Mouse (Mus musculus) c-Kit-positive CD71-negative TER-119-negative erythroid progenitor cells, embryonic 14.5 days (primary cell): ENCODE data around the gene Tec.
A peak's percentile ranks its signal among the peaks of the same experiment; 100 is the strongest.

Experiments
- DNase-seq: peaks from one replicate; pipeline ENCODE4 v3.0.0-alpha.2; 2013; ENCODE audit warnings: low read depth

Tec gene

DNA sequence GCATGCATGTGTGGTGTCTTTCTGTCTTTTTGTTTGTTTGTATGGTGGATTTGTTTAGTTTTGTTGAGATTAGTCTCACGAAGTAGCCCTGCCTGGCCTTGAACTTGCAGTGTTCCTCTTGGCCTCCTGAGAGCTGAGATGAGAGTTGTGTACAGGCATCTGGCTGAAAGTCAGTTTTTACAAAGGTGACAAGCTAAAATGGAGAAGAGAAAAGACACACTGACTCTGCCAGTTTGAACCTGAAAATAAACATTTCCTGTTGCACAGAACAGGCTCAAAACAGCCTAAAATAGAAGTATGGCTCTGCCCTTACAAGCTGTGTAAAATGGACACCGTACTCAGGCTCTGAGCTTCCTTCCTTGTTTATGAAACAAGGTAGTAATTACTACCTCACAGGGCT, 14.9 kb downstream of the Tec start:
- DNase-seq: no peak

- no peak for DNase-seq
These were observed 15.8 kb downstream of the Tec start for GRCm38 (mm10) chr5:72852301-72852995.

GRCm38 (mm10) chr5:72851674-72852098, 16.6 kb downstream of the Tec start:
- peak; percentile 39 for DNase-seq

DNA sequence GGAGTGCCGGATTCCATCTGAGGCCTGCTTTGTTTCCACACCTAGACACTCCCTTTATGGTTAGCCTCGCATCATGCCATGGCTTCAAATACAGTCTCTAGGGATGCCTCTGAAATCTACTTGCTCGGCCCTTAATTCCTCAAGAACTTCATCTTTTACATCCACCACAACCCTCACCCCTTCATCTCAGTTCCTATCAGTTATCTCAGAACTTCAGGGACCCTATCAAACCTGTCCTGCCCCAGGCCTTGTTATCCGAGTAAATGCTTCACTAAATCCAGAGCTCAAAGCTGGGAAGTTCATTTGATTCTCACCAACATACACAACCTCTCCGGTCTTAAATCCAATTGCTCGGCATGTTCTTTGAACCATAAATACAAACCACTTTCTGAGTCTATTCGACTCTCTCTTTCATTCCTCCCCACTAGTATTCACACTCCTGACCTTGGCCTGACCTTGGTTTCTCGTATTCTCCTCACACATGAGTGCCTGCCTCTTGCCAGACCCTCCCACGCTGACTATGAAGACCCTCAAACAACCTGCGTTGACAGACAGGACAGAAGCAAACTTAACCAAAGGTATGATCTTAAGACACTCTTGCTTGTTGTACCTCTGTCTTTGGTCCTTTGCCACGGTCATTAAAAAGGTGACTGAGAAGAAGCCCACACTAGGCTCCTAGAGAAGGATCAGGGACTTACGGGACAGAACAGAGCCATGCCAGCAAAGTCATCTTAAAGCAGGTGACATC, 17.2 kb downstream of the Tec start:
- no peak for DNase-seq

- no peak for DNase-seq
These were observed 19.3 kb downstream of the Tec start for GRCm38 (mm10) chr5:72848889-72849435.

DNA sequence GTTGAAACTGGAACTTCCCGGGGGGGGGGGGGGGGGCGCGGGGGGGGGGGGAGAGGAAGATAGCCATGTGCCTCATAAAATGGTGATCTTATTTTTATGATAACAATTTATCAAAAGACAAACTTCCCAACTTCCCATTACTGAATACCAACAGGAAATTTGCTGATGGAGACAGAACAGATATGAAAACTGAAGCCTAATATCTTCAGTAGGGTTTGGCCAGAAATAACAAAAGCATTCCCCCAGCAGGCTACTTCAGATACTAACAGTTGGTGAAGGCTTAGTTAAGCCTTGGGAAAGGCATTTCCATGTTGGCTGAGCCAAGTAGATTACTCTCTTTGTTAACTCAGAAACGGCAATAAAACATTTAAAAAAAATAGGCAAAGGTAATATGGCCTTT, 21.6 kb downstream of the Tec start:
- no peak for DNase-seq

DNA sequence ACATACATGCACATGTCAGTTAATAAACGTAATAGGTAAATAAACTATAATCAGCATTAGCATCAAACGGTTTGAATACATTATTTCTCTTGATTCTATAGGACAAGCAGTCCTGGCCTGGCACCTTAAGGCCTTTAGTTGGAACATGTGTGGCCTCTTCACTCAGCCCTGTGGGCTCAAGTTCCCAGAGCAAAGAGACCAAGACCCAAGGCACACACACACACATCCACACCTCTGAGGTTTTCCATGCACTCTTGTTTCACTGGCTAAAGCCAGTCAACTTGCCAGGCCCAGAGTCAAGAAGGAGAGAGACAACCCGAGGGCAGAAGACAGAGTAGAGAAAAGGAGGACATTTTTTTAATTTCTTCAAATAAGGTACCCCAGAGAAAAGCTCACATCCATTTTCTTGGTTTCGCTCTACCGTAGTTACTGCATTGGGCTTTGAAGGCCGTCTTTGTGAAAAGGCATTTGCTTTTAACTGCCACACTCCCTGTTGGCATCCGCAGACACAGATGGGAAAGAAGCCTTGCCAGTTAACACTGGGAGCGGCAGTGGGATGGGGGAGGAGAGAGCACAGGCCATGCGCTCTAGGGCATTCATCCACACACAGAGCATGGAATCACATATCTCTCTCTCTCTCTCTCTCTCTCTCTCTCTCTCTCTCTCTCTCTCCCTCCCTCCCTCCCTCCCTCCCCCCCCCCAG, 22.2 kb downstream of the Tec start:
- DNase-seq: no peak

DNA sequence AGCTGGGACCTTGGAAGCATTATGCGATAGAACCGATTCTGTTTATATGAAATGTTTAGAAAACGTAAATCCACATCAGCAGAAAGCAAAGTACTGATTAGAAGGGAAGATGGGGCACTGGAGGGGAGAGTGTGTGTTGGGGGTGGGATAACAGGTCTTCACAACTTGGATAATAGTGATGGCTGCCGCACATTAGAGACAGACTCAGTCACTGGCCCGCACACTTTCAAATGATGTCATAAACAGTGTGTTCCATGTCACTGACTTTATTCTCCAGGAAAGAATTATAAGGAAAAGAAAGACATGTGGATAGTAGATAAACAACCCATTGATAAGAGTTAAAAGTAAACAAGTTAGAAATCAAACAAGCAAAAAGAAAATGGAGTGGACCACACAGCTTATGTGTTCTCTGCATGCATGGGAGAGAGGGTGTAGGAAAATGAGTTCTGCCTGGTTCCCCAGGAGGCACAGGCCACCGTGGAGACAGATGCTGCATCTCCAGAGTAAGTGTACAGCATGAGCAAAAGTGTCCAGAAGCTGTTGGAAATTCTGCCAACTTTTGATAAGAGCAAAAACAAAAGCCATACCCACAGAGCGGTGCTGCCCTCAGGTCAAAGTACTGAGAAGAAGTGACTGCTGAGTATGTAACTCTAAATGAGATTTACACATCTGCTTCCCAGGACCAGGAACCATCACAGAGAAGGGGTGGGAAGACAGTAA, 23.3 kb downstream of the Tec start:
- DNase-seq: no peak

GRCm38 (mm10) chr5:72844294-72844693, 24.0 kb downstream of the Tec start:
- no peak for DNase-seq

GRCm38 (mm10) chr5:72839655-72840054, 28.6 kb downstream of the Tec start:
- DNase-seq: no peak

DNA sequence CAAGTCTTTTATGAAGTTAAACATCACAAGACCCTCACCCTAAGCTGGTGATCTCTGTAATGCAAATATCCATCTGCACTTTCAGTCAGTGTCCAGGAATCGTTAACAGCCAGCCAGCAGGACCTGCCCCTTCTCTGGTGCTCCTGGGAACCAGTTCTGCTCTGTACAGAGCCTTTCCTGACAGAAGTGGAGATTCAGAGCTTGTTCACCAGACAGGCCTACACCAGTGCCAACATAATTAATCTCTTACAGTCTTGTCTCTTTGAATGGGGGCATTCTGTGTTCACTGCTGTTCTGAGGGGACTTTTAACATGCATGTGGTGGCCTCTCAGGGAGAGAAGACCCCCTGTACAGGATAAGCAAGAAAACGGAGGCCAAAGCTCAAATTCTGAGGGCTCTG, 29.3 kb downstream of the Tec start:
- DNase-seq: no peak

GRCm38 (mm10) chr5:72835656-72836055, 32.6 kb downstream of the Tec start:
- no peak for DNase-seq

- DNase-seq: no peak
These were observed 35.1 kb downstream of the Tec start for GRCm38 (mm10) chr5:72832904-72833765.

GRCm38 (mm10) chr5:72832191-72832590, 36.1 kb downstream of the Tec start:
- no peak for DNase-seq

DNA sequence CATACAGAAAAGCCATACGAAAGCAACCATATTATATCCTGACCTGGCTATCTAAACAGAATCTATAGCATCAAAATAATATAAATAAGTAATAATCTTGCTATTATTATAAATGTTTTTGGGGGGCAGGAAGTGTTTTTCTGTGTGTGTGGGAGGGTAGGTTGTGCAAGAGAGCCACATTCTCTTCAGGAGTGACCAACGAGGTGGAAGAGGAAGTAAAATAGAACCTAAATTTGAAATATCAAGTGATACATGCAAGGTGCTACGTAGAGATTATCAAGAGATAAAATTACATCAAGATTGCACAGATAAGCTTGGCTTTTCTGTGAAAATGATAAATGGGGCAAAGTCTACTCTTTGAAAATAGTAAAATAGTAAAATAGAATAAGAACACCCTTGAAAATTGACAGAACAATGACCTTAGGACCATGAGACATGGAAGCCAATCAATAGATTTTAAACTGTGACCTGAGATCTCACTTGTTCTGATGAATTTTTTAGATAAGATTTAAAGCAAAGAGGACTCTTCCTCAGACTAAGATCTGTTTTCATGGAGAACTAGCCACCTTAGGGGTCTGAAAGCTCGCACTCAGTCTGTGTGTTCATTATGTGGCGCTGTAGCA, 37.2 kb downstream of the Tec start:
- DNase-seq: no peak

- DNase-seq: no peak
These were observed 38.7 kb downstream of the Tec start for GRCm38 (mm10) chr5:72829506-72830067.

- no peak for DNase-seq
These were observed 39.9 kb downstream of the Tec start for GRCm38 (mm10) chr5:72828401-72828800.

- DNase-seq: no peak
These were observed 40.8 kb downstream of the Tec start for GRCm38 (mm10) chr5:72827435-72827834.

DNA sequence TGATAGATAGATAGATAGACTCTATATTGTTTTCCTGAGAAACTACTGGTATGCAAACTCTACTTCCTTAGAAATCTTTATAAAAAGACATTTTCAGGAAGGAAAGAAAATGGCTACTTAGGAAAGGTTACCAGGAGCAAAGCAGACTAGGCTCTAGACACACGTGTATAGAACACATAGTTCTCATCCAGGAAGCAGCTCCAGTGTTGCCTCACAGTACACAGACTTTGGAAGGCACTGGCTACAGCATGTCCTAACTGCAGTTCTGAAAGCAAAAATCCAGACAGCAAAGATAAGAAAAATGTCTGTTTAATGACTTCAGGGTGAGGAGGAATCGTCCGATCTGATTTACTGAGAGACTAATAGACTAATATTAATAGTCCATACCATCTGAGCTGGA, 41.8 kb downstream of the Tec start:
- DNase-seq: no peak

GRCm38 (mm10) chr5:72820651-72821050, 47.6 kb downstream of the Tec start:
- DNase-seq: no peak
